Mouse (Mus musculus) ES-E14 (cell line): ENCODE measurements around the gene Sh3pxd2a. TPM values are rescaled to one million over a fixed set of nuclear protein-coding genes. Genes with fewer than 3 reads are reported as not detected.
A peak's percentile ranks its signal among the peaks of the same experiment; 100 is the strongest.

Experiments used
- DNase-seq: peaks from one replicate; pipeline ENCODE4 v3.0.0-alpha.2; 2013; ENCODE audit warnings: low read depth, low spot score
- H3K27ac ChIP-seq: 2 replicates; pipeline ENCODE4 v1.5.1; 2012; ENCODE audit warnings: low read depth, mild to moderate bottlenecking, low read length, moderate library complexity, mixed read lengths; ENCODE audit not compliant: poor library complexity, insufficient read depth, severe bottlenecking
- H3K36me3 ChIP-seq: 2 replicates; pipeline ENCODE4 v1.6.1; 2012; ENCODE audit warnings: mild to moderate bottlenecking, low read length, moderate library complexity, mixed read lengths; ENCODE audit not compliant: control insufficient read depth, poor library complexity, insufficient read depth, severe bottlenecking
- H3K4me1 ChIP-seq, 2 experiments: fragments of 150-350 bp in 1 of 2; sonication (generic) in 1 of 2; 2 replicates each; pipeline ENCODE4 v1.6.1; 2012; ENCODE audit warnings: low read length in 2 of 2, mild to moderate bottlenecking in 1 of 2, mixed read lengths in 1 of 2; ENCODE audit not compliant: control insufficient read depth in 2 of 2, insufficient read depth in 2 of 2, poor library complexity in 1 of 2
- H3K4me3 ChIP-seq, 2 experiments: fragments of 150-350 bp in 1 of 2; sonication (generic) in 1 of 2; 2 replicates each; pipeline ENCODE4 v1.5.1; 2012; ENCODE audit warnings: low read length in 2 of 2, low read depth in 1 of 2, mild to moderate bottlenecking in 1 of 2, mixed read lengths in 1 of 2; ENCODE audit not compliant: insufficient read depth in 1 of 2, poor library complexity in 1 of 2, severe bottlenecking in 1 of 2
- H3K9ac ChIP-seq: 2 replicates; pipeline ENCODE4 v1.6.1; 2012; ENCODE audit warnings: low read depth, mild to moderate bottlenecking, low read length, mixed read lengths; ENCODE audit not compliant: poor library complexity, insufficient read depth, severe bottlenecking
- H3K9me3 ChIP-seq: fragments of 150-350 bp; sonication (generic); 2 replicates; pipeline ENCODE4 v1.6.1; 2012; ENCODE audit warnings: low read depth, mild to moderate bottlenecking, low read length; ENCODE audit not compliant: control insufficient read depth, insufficient read depth
- CHD2 ChIP-seq: IDR thresholded peaks from 2 replicates; pipeline ENCODE4 v1.6.1; 2014; ENCODE audit warnings: mild to moderate bottlenecking, low read depth, low read length, inconsistent platforms
- HCFC1 ChIP-seq: IDR thresholded peaks from 2 replicates; pipeline ENCODE4 v1.6.1; 2012; ENCODE audit warnings: low read length, inconsistent platforms, borderline replicate concordance; ENCODE audit not compliant: insufficient read depth
- MAFK ChIP-seq: IDR thresholded peaks from 2 replicates; pipeline ENCODE4 v1.6.1; 2014; ENCODE audit warnings: mild to moderate bottlenecking, low read depth, low read length, inconsistent platforms; ENCODE audit not compliant: insufficient read depth
- ZC3H11A ChIP-seq: IDR thresholded peaks from 2 replicates; pipeline ENCODE4 v1.6.1; 2012; ENCODE audit warnings: low read depth, mild to moderate bottlenecking, inconsistent platforms, low read length, borderline replicate concordance
- ZNF384 ChIP-seq: IDR thresholded peaks from 2 replicates; pipeline ENCODE4 v1.6.1; 2012; ENCODE audit warnings: low read depth, low read length, inconsistent platforms
- in situ Hi-C, 2 experiments: fragments of 600-800 bp; cut with MboI; formaldehyde crosslinking; loops; one replicate each; pipeline ENCODE4 v1.15.1; 2025; ENCODE audit warnings: low sequenced_read_pairs in 2 of 2, inconsistent platforms in 1 of 2; ENCODE audit not compliant: unreplicated experiment in 2 of 2
- total RNA-seq: library from RNA; depleted of rRNA; stranded (reverse); fragments of 300-350 nt; gene quantifications from 2 replicates; pipeline ENCODE4 v1.2.3, GENCODE M21; 2012

Sh3pxd2a gene
- total RNA-seq, 1 experiment, result 13.0 TPM

DNA sequence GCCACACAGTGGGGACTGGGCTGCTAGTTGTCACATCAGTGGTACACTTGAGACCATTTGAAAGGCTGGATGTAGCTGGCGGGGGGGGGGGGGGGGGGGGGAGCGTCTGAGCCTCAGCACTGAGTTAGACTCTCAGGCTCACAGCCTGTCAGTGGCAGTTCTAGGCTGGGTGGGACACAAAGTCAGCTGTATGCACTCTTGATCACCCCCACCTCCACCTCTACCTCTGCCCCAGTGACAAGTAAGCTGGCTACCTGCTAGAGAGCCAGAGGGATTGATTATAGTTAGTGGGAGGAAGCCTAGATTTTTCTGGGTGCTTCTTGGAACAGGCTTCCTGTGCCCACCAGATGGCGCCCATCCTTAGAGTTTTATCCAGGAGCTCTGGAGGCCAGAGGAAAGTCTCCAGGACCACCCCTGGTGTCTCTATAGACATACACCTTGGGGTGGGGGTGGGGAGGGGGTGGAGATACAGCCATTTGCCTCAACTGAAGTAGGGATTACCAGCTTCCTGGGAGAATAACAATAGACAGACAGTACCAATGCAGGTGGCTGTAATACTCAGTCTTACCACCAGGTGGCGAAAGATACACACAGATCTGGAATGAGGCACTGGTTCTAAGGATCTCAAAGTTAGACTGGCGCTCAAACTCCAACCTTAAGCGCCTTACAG is 107.9 kb downstream of the Sh3pxd2a start:
- in situ Hi-C loops, result loop anchor here (5.0 to 10.0 kb wide), 2 partner anchors 128 to 131 kb away; no protein-coding TSS in a partner anchor
- H3K36me3 ChIP-seq, result no peaks in the 10 kb centered on the region; the same call in 1 of the 2 replicates

DNA sequence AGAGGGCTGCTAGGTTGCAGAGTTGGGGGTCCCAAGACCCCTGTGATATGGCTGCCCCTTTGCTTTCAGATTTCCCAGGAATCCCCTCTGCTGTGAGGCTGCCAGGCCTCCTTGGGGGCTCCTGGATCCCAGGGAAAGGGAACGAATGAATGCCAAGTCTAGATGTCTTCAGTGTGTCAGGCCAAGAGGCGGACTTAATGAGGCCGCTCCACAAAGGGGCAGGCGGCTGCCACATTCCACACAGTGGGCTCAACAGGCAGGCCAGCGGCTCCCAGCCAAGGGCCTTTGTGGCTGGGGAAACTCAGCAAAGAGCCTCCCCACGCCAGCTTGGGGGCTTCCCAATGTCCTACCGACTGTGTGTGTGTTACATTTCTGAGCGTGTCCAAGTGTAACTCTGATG is 109.7 kb downstream of the Sh3pxd2a start:
- DNase-seq, result no peak
- Histone ChIP-seq H3K9ac (no peak overlapping the region), H3K36me3 (no peaks in the 10 kb centered on the region; the same call in 1 of the 2 replicates), H3K9me3 (no peaks in the 10 kb centered on the region), H3K27ac (no peak overlapping the region), H3K4me1 (peaks cover 0 to 4% of the 10 kb centered on the region in 2 experiments; a peak in 1 of 4 replicates), H3K4me3 (no peak overlapping the region)
- TF ChIP-seq MAFK (no peak), CHD2 (no peak), ZC3H11A (no peak), HCFC1 (no peak), ZNF384 (no peak)
- in situ Hi-C loops, result loop anchor here in 1 of 2 experiments (10.0 kb wide), 1 partner anchor 130 kb away; no protein-coding TSS in a partner anchor

More for the DNA sequence above, 107.9 kb downstream of the Sh3pxd2a start:
- DNase-seq, result peak; percentile 84
- no peak overlapping the region for H3K4me3 ChIP-seq
- peaks cover 0 to 8% of the 10 kb centered on the region in 2 experiments; a peak in 1 of 4 replicates for H3K4me1 ChIP-seq
- H3K9me3 ChIP-seq, result no peaks in the 10 kb centered on the region
- H3K9ac ChIP-seq, result no peak overlapping the region; the same call in 1 of the 2 replicates
- no peak overlapping the region for H3K27ac ChIP-seq
- TF ChIP-seq ZC3H11A (peak; percentile 50; the same call in 1 of the 2 replicates), CHD2 (no peak)

DNA sequence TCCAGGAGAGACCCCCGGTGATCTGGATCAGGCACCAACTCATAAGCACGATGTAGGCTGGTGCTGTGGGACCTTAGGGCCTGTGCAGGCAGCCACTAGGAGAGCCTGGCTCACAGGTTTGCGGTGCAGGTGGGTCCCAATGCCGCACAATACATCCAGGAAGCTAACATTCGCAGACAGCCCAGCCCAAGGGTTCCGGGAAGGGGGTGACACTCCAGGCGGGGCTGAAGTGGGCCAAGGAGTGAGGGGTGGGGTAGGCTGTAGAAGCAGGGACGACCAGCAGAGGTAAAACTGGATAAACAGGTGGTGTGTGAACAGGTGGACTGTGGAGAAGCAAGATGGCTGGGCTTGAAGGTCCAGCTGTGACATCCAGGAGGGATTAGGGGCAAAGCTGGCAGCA is 115.2 kb downstream of the Sh3pxd2a start:
- Histone ChIP-seq H3K27ac (peak overlapping the region; percentile 21; the same call in 1 of the 2 replicates), H3K9ac (no peak overlapping the region; the same call in 1 of the 2 replicates), H3K4me3 (peak overlapping the region; percentile 45 to 47; a peak in 2 of 4 replicates), H3K4me1 (peaks cover under 1 to 21% of the 10 kb centered on the region in 2 experiments; a peak in 2 of 4 replicates), H3K36me3 (no peaks in the 10 kb centered on the region; the same call in 1 of the 2 replicates), H3K9me3 (no peaks in the 10 kb centered on the region)
- TF ChIP-seq MAFK (no peak), ZC3H11A (no peak), HCFC1 (no peak), CHD2 (no peak), ZNF384 (no peak)
- no peak for DNase-seq
- in situ Hi-C loops, result no loop called here

DNA sequence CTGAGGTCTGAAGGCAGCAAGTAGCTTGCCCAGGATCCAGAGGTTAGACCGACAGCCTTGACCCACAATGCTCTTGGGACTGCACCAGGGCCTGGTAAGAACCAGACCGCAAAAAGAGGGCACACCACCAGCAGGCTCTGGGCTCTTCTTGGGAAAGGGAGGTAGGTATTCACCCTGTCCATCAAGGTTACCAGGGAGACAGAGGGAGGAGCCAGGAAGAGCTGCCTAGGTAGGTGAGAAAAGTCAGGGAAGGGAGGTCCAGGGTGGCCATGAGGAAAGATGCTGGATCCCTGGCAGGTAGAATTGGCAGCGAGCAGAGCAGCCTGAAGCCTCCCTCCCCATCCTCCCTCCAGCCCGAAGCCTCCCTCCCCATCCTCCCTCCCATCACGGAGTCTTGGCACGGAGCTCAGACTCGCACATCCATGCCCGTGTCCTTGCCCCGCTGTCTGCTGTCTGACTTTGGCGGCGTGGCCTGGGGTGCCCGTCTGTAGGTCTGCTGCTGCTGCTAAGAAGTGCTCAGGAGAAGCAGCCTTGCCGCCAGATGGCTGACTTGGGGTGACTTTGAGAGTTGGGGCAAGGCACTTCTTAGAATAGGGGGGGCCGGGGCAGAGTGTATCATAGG is 115.7 kb downstream of the Sh3pxd2a start:
- H3K4me3 ChIP-seq, result peak overlapping the region; percentile 45 to 47; a peak in 3 of 4 replicates
- DNase-seq, result no peak
- H3K27ac ChIP-seq, result no peak overlapping the region
- in situ Hi-C loops, result no loop called here
- H3K36me3 ChIP-seq, result no peaks in the 10 kb centered on the region; the same call in 1 of the 2 replicates
- H3K9me3 ChIP-seq, result no peaks in the 10 kb centered on the region
- H3K4me1 ChIP-seq, result peaks cover 4 to 25% of the 10 kb centered on the region in 2 experiments; a peak in 2 of 4 replicates
- TF ChIP-seq MAFK, result no peak
- peak; percentile 54; the same call in 1 of the 2 replicates for TF ChIP-seq ZNF384
- H3K9ac ChIP-seq, result peak overlapping the region; percentile 13; the same call in 1 of the 2 replicates
